32 mouse cellular contexts compared by ENCODE assay signal in genomic region chr13:92263566-92263965, GRCm38 (mm10). TPM values are rescaled to one million over a fixed set of nuclear protein-coding genes. Genes with fewer than 3 reads are reported as not detected.
DNase-seq lines count a peak whose midpoint lies in the region; ATAC-seq lines count a peak whose summit lies in the region.
"Had no signal": no experiment of that assay in that cellular context is flagged by ENCODE, and none has a peak within 500 bp of the region (broad histone marks: within the 10 kb centered on the region; RNA-seq: fewer than 3 reads in every experiment).

No protein-coding gene starts in this region.

- no peak overlapping the region for H3K4me3 ChIP-seq in heart, embryonic 12.5 days
- H3K4me3 ChIP-seq: embryonic facial prominence, embryonic 12.5 days; embryonic facial prominence, embryonic 15.5 days; heart, embryonic 15.5 days; hindbrain, embryonic 10.5 days; hindbrain, embryonic 13.5 days had no signal

- H3K9ac ChIP-seq in heart, embryonic 12.5 days: no peak overlapping the region
- H3K9ac ChIP-seq: embryonic facial prominence, embryonic 12.5 days; embryonic facial prominence, embryonic 15.5 days; forebrain, postnatal 0 days; heart, embryonic 15.5 days; hindbrain, embryonic 13.5 days had no signal

- no peak overlapping the region for H3K4me2 ChIP-seq in heart, embryonic 12.5 days
- H3K4me2 ChIP-seq: embryonic facial prominence, embryonic 12.5 days; embryonic facial prominence, embryonic 15.5 days; heart, embryonic 11.5 days; heart, embryonic 15.5 days; hindbrain, embryonic 13.5 days had no signal

- no peak for ATAC-seq in heart, embryonic 12.5 days (ENCODE audit: insufficient number of reproducible peaks, low FRiP score)
- ATAC-seq: CD4-positive, CD25-positive, alpha-beta regulatory T cell, adult 4 months; forebrain, embryonic 14.5 days; forebrain, postnatal 0 days; hindbrain, embryonic 16.5 days; intestine, embryonic 16.5 days had no signal

- WGBS in heart, embryonic 12.5 days: 75% methylated on average over 6 of the region's 6 CpGs

- no peaks in the 10 kb centered on the region for H3K9me3 ChIP-seq in heart, embryonic 12.5 days (replicated peaks)
- H3K9me3 ChIP-seq: embryonic facial prominence, embryonic 12.5 days; embryonic facial prominence, embryonic 15.5 days; heart, embryonic 15.5 days; hindbrain, embryonic 10.5 days; hindbrain, embryonic 13.5 days had no signal

- peak; percentile 60 for DNase-seq in heart, adult 11 months
- peak; percentile 56 for DNase-seq in adrenal gland, postnatal 10 days
- DNase-seq in adrenal gland, postnatal 36 days: peak; percentile 68 to 71
- no peak for DNase-seq in retina, postnatal 1 day
- DNase-seq in layer of hippocampus, postnatal 25 days (ENCODE audit: extremely low spot score in 1 of 2, low spot score in 1 of 2): no peak
- DNase-seq in left cerebral cortex, postnatal 14 days (ENCODE audit: low spot score in 2 of 2): no peak
- DNase-seq: cerebellum, adult 11 months; cerebellum, adult 2 months; cerebellum, adult 9-11 months; cerebellum, postnatal 25 days; forebrain, postnatal 0 days; gastrocnemius, postnatal 10 days; gastrocnemius, postnatal 36 days; heart, postnatal 10 days; heart, postnatal 36 days; kidney, adult 18-20 months had no signal

- no peaks in the 10 kb centered on the region for H3K4me1 ChIP-seq in heart, embryonic 12.5 days (replicated peaks)
- H3K4me1 ChIP-seq: embryonic facial prominence, embryonic 12.5 days; embryonic facial prominence, embryonic 15.5 days; heart, embryonic 15.5 days; hindbrain, embryonic 10.5 days; hindbrain, embryonic 13.5 days had no signal

- intact Hi-C loops in left cerebral cortex, postnatal 14 days (cut with DNase I): no loop called here

- no peaks in the 10 kb centered on the region for H3K27me3 ChIP-seq in heart, embryonic 12.5 days (replicated peaks)
- H3K27me3 ChIP-seq: embryonic facial prominence, embryonic 12.5 days; embryonic facial prominence, embryonic 15.5 days; heart, embryonic 15.5 days; hindbrain, embryonic 13.5 days had no signal

- peaks cover 18% of the 10 kb centered on the region for H3K36me3 ChIP-seq in heart, embryonic 12.5 days

- no peak overlapping the region for H3K27ac ChIP-seq in heart, embryonic 12.5 days (ENCODE audit: poor library complexity, severe bottlenecking)
- H3K27ac ChIP-seq: embryonic facial prominence, embryonic 12.5 days; embryonic facial prominence, embryonic 15.5 days; heart, embryonic 15.5 days; hindbrain, embryonic 10.5 days; hindbrain, embryonic 13.5 days had no signal

RNA-seq across cellular contexts. Expression of gene Gm20379, which starts 42.2 kb away (rescaled TPM):
- 0.56 and 0.78 TPM in 2 replicates for polyA plus RNA-seq in heart, embryonic 12.5 days (2016; fragmentation: Nextera tagmentation; extraction: Ambion mirVana)
- total RNA-seq in adrenal gland, postnatal 10 days (2021): not detected
- not detected for total RNA-seq in adrenal gland, postnatal 36 days (2021)
- not detected for total RNA-seq in layer of hippocampus, postnatal 25 days (2021)
- not detected for total RNA-seq in left cerebral cortex, postnatal 14 days (2021)
- total RNA-seq: common myeloid progenitor, adult 5-6 weeks; forebrain, postnatal 0 days; gastrocnemius, adult 18-20 months; gastrocnemius, postnatal 10 days; gastrocnemius, postnatal 36 days; granulocyte monocyte progenitor cell, adult 5-6 weeks; heart, adult 8-10 months; heart, postnatal 10 days; heart, postnatal 36 days; MEL had no signal
- polyA plus RNA-seq: cerebellum, adult 2 months had no signal

Comparison
In these comparisons a context has a peak if more than half of its experiments do, and no peak if none do; other contexts are left out.
1. DNase-seq: peak in heart, adult 11 months (single experiment), adrenal gland, postnatal 10 days (single experiment) and adrenal gland, postnatal 36 days (2 of 2); none in retina, postnatal 1 day (single experiment), layer of hippocampus, postnatal 25 days (0 of 2) and left cerebral cortex, postnatal 14 days (0 of 2).